Mouse (Mus musculus) E14TG2a.4 (cell line): Measurements from ENCODE around the gene Fxyd6.

Experiments
- CTCF ChIP-seq: conservative IDR thresholded peaks from 2 replicates; pipeline ENCODE4 v1.5.1; 2014; ENCODE audit warnings: low read length
- POU5F1 ChIP-seq: IDR thresholded peaks from 2 replicates; pipeline ENCODE4 v1.6.1; 2014; ENCODE audit warnings: low read length, borderline replicate concordance

DNA sequence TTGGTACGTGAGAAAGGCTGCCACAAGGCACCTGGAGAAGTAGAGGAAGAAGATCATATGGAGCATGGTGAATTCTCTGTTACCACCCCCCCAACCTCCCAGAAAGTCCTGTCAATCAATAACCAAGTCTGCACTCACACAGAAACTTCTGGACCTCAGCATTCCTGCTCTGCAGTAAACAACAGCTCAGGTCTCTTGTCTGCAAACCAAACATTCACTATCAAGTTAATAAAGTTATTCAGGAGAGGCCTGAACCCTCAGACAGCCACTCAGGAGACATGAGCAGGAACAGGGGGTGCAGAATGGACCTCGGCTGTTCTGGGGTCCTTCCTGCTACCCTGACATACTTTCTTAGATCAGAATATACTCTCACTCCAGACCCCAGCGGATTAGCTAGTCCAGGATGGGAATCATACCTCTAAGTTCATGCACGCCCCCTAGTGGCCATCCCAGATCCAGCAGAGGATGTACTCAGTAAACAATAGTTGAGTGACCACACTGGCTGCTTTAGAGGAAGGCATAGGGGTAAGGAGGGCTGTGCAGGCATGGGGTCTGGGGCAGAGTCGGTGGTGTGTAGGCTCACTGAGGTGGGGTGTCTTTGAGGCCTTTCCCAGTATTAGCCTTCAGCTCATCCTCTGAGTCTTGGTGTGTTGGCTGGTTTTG is 43.6 kb downstream of the Fxyd6 start:
- TF ChIP-seq CTCF (peak; percentile 77), POU5F1 (no peak)
